Mouse (Mus musculus): ENCODE measurements around the gene Sipa1l3.

The Sipa1l3 gene

DNA sequence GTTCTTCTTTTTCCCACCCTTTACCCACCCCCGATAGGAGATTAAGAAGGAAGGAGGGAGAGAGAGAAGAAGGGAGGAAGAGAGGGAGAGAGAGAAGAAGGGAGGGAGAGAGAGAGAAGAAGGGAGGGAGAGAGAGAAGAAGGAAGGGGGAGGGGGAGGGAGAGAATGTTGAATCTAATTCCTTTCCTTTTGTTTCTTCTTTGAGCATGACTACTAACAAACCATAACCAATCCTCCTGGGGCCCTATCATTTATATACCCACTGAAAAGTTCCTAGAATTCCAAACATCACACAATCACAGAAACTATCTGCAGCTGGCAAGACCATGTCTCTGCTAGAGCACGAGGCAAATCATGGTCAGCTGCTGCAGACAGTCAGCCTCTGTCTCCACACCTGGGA, 32.7 kb downstream of the Sipa1l3 start:
- in situ Hi-C loops (cut with MboI; ENCODE audit: unreplicated experiment in 2 of 2) = no loop called here

- in situ Hi-C loops (cut with MboI; ENCODE audit: unreplicated experiment in 2 of 2) = no loop called here
These were observed 34.9 kb downstream of the Sipa1l3 start for GRCm38 (mm10) chr7:29483556-29483955.

- in situ Hi-C loops (cut with MboI; ENCODE audit: unreplicated experiment in 2 of 2) = no loop called here
These were observed 36.9 kb downstream of the Sipa1l3 start for GRCm38 (mm10) chr7:29481345-29482155.

DNA sequence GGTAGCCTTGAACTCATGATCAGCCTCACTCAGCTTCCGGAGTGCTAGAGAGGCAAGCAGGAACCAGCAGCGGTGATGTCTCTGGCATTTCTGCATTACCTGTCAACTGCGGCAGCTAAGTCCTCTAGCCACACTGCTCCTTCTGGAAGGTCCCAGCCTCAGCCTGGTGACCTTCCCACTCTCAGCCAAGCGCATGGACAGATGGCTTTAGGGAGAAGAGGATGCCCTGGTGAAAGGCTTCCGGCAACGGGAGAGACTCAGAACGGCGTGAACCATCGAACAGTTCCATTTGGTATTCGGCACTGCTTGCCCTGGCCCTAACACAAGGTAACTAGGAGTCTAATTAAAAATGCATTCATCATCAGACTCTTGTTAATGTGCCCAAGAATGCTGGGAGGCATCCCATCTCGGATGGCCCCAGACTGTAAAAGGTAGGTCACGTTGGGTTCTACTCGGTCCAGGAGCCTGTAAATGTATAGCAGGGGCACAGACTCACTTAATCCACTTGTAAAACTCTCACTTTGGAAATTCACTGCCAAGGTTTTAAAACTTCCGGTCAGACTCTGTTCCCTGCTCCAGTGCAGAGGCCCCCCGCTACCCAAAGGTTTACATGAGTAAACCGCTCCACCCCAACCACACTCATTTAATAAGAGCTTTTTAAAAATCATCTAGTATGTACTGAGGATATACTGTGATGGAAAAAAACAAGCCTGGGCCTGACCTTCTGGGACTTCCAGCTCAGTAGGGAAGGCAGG, 37.7 kb downstream of the Sipa1l3 start:
- in situ Hi-C loops (cut with MboI; ENCODE audit: unreplicated experiment in 2 of 2) = no loop called here

- in situ Hi-C loops (cut with MboI; ENCODE audit: unreplicated experiment in 2 of 2) = no loop called here
These were observed 38.3 kb downstream of the Sipa1l3 start for GRCm38 (mm10) chr7:29480183-29480582.

- in situ Hi-C loops (cut with MboI; ENCODE audit: unreplicated experiment in 2 of 2) = no loop called here
These were observed 43.4 kb downstream of the Sipa1l3 start for GRCm38 (mm10) chr7:29475005-29475404.

- in situ Hi-C loops (cut with MboI; ENCODE audit: unreplicated experiment in 2 of 2) = no loop called here
These were observed 47.1 kb downstream of the Sipa1l3 start for GRCm38 (mm10) chr7:29471309-29471708.

- in situ Hi-C loops (cut with MboI; ENCODE audit: unreplicated experiment in 2 of 2) = no loop called here
These were observed 48.7 kb downstream of the Sipa1l3 start for GRCm38 (mm10) chr7:29469602-29470344.

GRCm38 (mm10) chr7:29468593-29468992, 49.8 kb downstream of the Sipa1l3 start:
- in situ Hi-C loops (cut with MboI; ENCODE audit: unreplicated experiment in 2 of 2) = no loop called here

- in situ Hi-C loops (cut with MboI; ENCODE audit: unreplicated experiment in 2 of 2) = no loop called here
These were observed 51.9 kb downstream of the Sipa1l3 start for GRCm38 (mm10) chr7:29466585-29466984.

GRCm38 (mm10) chr7:29465736-29466135, 52.7 kb downstream of the Sipa1l3 start:
- in situ Hi-C loops (cut with MboI; ENCODE audit: unreplicated experiment in 2 of 2) = no loop called here

DNA sequence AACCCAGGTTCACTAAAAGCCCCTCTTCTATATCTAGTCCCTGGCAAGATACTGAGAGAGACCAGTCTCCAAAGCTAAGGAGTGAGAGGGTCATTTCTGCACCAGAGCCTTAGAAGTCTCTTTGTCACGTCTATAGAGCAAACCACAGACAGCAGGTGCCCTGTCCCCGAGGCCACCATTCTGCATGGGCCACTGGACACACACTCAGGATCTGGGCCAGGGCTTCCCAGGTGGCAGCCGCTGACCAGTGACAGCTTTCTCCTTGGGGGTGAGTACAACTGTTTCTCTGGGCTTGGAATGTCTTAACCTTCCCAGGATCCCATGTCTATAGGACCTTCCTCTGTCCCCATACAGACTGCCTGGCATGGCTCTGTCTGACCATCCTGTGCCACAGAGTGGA, 55.6 kb downstream of the Sipa1l3 start:
- in situ Hi-C loops (cut with MboI; ENCODE audit: unreplicated experiment in 2 of 2) = no loop called here

DNA sequence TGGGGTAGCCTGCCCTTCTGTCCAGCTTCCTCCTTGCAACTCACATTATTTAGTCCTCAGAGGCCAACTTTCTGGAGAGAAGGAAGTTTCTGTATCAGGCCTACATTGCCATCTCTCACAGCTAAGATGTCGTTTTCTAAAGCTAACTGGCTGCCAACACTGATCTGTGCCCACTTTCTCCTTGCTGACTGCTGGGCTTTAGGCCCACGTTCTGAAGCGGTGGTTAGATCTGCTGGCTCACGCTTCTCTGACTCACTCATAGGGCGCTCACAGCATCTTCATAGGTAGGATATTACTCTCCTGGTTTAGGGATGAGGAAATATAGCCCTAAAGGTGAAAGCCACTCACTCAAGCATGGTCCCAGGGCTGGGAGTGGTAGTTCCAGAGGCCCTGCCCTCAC, 56.3 kb downstream of the Sipa1l3 start:
- in situ Hi-C loops (cut with MboI; ENCODE audit: unreplicated experiment in 2 of 2) = no loop called here

GRCm38 (mm10) chr7:29461557-29461956, 56.9 kb downstream of the Sipa1l3 start:
- in situ Hi-C loops (cut with MboI; ENCODE audit: unreplicated experiment in 2 of 2) = no loop called here

DNA sequence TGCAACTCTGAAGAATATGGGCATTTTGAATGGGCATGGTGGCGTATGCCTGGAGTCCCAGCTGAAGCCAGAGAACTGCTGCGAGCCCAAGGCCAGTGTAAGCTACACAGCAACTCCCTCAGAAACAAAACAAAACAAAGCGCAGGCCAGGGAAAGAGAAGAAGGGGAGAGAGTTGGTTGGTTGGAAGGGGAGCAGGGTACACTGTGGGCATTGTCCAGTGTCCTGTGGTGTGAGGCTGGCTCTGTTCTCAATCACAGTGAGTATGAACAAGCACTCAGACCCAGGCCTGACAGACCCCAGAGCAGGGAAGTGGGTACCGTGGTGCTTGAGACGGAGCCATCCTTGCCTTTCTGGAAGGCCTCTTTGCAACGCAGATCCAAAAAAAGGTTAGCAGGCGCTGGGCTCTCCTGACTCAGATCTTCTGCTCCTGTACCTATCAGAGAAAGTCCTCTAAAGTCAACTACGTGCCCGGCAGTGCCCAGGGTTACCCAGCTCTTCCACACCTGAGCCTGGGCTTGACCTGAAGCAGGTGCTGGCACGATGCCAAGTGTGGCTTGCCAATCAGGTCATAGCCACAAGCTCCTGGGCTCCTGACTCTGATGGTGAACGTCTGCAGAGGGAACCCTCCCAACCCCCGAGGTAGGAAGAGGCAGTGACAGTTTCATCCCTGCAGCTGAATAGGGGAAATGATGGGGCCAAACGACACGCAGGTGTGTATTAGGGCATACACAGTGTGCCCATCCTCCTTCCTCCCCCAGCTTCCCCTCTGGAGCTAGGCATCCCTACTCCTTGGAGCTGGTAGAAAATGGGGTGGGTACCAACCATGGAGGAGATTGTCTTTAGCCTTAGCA, 59.3 kb downstream of the Sipa1l3 start:
- in situ Hi-C loops (cut with MboI; ENCODE audit: unreplicated experiment in 2 of 2) = no loop called here

GRCm38 (mm10) chr7:29457772-29458171, 60.7 kb downstream of the Sipa1l3 start:
- in situ Hi-C loops (cut with MboI; ENCODE audit: unreplicated experiment in 2 of 2) = no loop called here

DNA sequence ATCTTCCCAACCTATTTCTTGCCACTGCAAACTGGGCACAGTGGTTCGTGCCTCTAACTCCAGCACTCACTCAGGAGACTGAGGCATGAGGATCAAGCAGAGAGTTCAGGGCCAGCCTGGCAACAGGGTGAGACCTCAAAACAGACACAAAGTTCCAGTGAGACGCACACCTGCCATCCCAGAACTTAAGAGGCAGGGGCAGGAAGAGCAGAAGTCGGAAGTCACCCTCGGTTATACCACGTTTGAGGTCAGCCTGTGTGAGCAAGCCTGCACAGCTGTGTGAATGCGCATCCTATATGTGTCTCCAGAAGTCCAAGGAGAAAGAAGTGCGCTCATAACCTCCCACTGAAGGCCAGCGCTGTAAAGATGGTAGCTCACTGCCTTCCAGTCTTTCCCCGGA, 61.7 kb downstream of the Sipa1l3 start:
- in situ Hi-C loops (cut with MboI; ENCODE audit: unreplicated experiment in 2 of 2) = no loop called here

- in situ Hi-C loops (cut with MboI; ENCODE audit: unreplicated experiment in 2 of 2) = no loop called here
These were observed 62.9 kb downstream of the Sipa1l3 start for GRCm38 (mm10) chr7:29455591-29455990.

DNA sequence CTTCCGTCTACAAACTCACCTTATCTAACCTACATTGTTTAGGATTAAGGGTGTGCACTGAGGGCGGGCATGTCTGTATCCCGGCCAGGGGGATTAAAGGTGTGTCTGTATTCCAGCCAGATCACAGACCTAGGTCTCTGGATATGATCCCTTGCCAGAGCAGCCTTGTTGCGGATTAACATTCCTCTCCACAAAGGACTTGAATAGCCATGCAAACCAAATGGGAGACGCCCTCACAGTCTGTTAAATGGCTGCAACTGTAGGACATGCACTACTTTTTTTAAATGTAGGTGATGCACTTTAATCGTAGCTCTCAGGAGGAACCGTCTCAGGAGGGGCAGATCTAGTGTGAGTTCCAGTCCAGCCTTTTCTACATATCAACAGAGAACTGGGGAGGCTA, 63.5 kb downstream of the Sipa1l3 start:
- in situ Hi-C loops (cut with MboI; ENCODE audit: unreplicated experiment in 2 of 2) = no loop called here

DNA sequence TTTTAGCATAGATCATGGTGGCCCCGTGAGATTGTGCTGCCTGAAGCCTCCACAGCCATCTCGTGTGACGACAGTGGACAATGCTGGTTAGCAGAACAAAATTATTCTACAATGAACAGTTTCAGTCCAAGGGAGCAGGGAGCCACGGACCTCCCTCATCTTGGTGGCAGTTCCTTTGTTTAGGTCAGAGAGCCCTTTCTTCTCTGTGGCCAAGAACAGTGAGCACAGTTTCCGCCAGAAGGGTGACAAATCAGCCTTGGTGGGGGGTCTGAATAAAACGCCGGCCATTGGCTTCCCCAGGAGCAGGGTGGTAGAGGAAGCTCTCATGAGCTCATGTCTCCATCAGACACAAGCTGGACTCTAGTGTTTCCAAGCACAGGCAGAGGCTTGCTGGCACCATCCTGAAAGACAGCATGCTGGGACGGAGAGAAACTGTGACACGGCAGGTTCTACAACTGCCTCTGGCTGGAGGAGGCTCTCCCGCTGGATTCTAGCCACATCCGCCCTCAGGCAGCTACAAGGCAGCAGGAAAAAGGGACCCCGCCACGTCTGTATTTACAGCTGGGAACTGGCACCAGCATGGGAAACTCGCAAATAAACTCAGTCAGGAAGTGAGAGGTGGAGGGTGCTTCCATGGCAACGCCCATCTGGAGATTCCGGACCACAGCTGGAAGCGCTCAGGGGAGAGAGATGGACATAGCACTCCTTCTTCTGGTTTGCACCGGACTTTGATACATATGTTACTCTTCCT, 65.3 kb downstream of the Sipa1l3 start:
- in situ Hi-C loops (cut with MboI; ENCODE audit: unreplicated experiment in 2 of 2) = no loop called here

All from v-Abl transformed pro-B cells (cell line).